Mouse (Mus musculus) myocyte (in vitro differentiated cells): ENCODE measurements around the gene Bloc1s2. TPM values are rescaled to one million over a fixed set of nuclear protein-coding genes. Genes with fewer than 3 reads are reported as not detected.

Source experiments
- H3K27me3 ChIP-seq: one replicate; pipeline ENCODE4 v1.6.1; 2011; ENCODE audit not compliant: control insufficient read depth, insufficient read depth, insufficient read length
- H3K36me3 ChIP-seq: one replicate; pipeline ENCODE4 v1.6.1; 2011; ENCODE audit not compliant: control insufficient read depth, insufficient read depth
- H3K4me2 ChIP-seq: one replicate; pipeline ENCODE4 v1.6.1; 2011; ENCODE audit warnings: low read depth, control low read depth
- H3K4me3 ChIP-seq: one replicate; pipeline ENCODE4 v1.5.1; 2011; ENCODE audit warnings: mild to moderate bottlenecking, control low read depth, moderate library complexity
- H3K79me2 ChIP-seq: one replicate; pipeline ENCODE4 v1.6.1; 2011; ENCODE audit not compliant: control insufficient read depth, insufficient read depth
- H3ac ChIP-seq: one replicate; pipeline ENCODE4 v1.6.1; 2011; ENCODE audit not compliant: control insufficient read depth, insufficient read length
- CEBPB ChIP-seq: IDR thresholded peaks from 2 replicates; pipeline ENCODE4 v1.6.1; 2011; ENCODE audit warnings: mild to moderate bottlenecking, moderate library complexity; ENCODE audit not compliant: poor library complexity, insufficient read depth, severe bottlenecking
- E2F4 ChIP-seq: IDR thresholded peaks from one replicate; pipeline ENCODE4 v1.6.1; 2011; ENCODE audit warnings: mild to moderate bottlenecking, control low read depth, moderate library complexity; ENCODE audit not compliant: insufficient read depth
- MAX ChIP-seq: IDR thresholded peaks from one replicate; pipeline ENCODE4 v1.6.1; 2011; ENCODE audit warnings: low read depth, mild to moderate bottlenecking, control low read depth
- MYOD1 ChIP-seq, 3 experiments: IDR thresholded peaks; one replicate each; pipeline ENCODE4 v1.6.1; 2011; ENCODE audit warnings: control low read depth in 2 of 3, low read depth in 2 of 3, mild to moderate bottlenecking in 2 of 3, moderate library complexity in 1 of 3; ENCODE audit not compliant: insufficient read length in 2 of 3, control insufficient read depth in 1 of 3
- MYOG ChIP-seq, 3 experiments: IDR thresholded peaks; one replicate each; pipeline ENCODE4 v1.6.1; 2011; ENCODE audit warnings: control low read depth in 2 of 3, low read depth in 2 of 3, mild to moderate bottlenecking in 2 of 3; ENCODE audit not compliant: insufficient read length in 2 of 3, control insufficient read depth in 1 of 3, insufficient read depth in 1 of 3
- POLR2A ChIP-seq: IDR thresholded peaks from one replicate; pipeline ENCODE4 v1.6.1; 2011; ENCODE audit warnings: low read depth, mild to moderate bottlenecking, control low read depth, moderate library complexity; ENCODE audit not compliant: insufficient read length
- POLR2AphosphoS2 ChIP-seq: IDR thresholded peaks from one replicate; pipeline ENCODE4 v1.6.1; 2011; ENCODE audit warnings: low read depth, control low read depth; ENCODE audit not compliant: insufficient read length
- REST ChIP-seq: IDR thresholded peaks from one replicate; pipeline ENCODE4 v1.6.1; 2011; ENCODE audit warnings: mild to moderate bottlenecking, control low read depth, moderate library complexity; ENCODE audit not compliant: insufficient read depth, insufficient read length
- SRF ChIP-seq: IDR thresholded peaks from one replicate; pipeline ENCODE4 v1.6.1; 2011; ENCODE audit warnings: low read depth; ENCODE audit not compliant: control insufficient read depth, insufficient read length
- TCF12 ChIP-seq: IDR thresholded peaks from one replicate; pipeline ENCODE4 v1.6.1; 2011; ENCODE audit warnings: mild to moderate bottlenecking, control low read depth; ENCODE audit not compliant: poor library complexity, insufficient read depth, severe bottlenecking
- TCF3 ChIP-seq: IDR thresholded peaks from one replicate; pipeline ENCODE4 v1.6.1; 2011; ENCODE audit warnings: low read depth, control low read depth; ENCODE audit not compliant: insufficient read length
- USF1 ChIP-seq: IDR thresholded peaks from one replicate; pipeline ENCODE4 v1.6.1; 2011; ENCODE audit warnings: low read depth, mild to moderate bottlenecking, control low read depth, moderate library complexity
- polyA plus RNA-seq: library from polyadenylated mRNA; unstranded; fragments of >200 nt; fragmentation: generic; extraction: Trizol; gene quantifications from one replicate; pipeline ENCODE4 v1.2.1, GENCODE M21; 2012; ENCODE audit warnings: missing spikeins

The Bloc1s2 gene
- polyA plus RNA-seq, 1 experiment = 65.1 TPM

DNA sequence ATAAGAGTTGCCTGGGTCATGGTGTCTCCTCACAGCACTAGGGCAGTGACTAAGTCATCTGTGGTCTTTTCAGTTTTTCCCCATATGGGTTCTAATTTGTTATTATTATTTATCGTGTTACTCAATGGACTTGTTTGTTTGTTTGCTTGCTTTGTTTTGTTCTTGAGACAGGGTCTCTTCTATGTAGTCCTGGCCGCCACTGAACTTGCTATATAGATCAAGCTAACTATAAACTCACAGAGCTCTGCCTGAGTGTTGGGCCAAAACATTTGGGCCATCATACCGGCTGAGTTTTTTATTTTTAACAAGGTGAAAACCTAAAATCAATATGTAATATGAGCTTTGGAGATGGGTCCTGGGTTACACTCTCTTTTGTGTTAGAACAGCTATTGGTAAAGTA lies 13.1 kb upstream of the Bloc1s2 start:
- TF ChIP-seq SRF = no peak
- no peak for TF ChIP-seq TCF3
- no peak for TF ChIP-seq POLR2AphosphoS2
- no peak for TF ChIP-seq REST
- no peak overlapping the region for H3ac ChIP-seq
- H3K27me3 ChIP-seq = peaks cover 25% of the 10 kb centered on the region
- H3K4me2 ChIP-seq = no peak overlapping the region
- no peaks in the 10 kb centered on the region for H3K79me2 ChIP-seq
- no peak overlapping the region for H3K4me3 ChIP-seq
- H3K36me3 ChIP-seq = no peaks in the 10 kb centered on the region

DNA sequence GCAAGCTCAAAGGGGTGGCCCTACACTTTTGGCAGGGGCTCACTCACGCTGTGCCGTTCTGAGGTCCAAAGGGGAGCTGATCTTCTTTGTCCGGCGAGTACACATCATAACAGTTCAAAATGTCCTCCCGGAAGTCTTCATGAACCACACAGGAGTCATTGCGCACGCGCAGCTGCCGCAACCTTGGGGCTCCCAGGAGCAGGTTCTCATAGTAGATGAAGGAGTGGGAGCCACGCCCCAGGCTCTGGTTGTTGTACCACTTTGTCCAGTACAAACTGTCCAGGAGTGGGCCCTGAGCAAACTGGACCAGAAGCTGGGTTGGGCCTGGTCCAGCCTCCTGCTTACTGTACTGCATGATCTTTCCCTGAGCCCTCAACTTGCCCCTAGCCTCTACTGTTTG lies 10.8 kb upstream of the Bloc1s2 start:
- Histone ChIP-seq H3K36me3 (no peaks in the 10 kb centered on the region), H3ac (no peak overlapping the region), H3K79me2 (no peaks in the 10 kb centered on the region), H3K27me3 (peaks cover 28% of the 10 kb centered on the region), H3K4me2 (no peak overlapping the region), H3K4me3 (no peak overlapping the region)
- TF ChIP-seq CEBPB (no peak), USF1 (no peak), TCF3 (no peak), REST (no peak), MAX (no peak)

DNA sequence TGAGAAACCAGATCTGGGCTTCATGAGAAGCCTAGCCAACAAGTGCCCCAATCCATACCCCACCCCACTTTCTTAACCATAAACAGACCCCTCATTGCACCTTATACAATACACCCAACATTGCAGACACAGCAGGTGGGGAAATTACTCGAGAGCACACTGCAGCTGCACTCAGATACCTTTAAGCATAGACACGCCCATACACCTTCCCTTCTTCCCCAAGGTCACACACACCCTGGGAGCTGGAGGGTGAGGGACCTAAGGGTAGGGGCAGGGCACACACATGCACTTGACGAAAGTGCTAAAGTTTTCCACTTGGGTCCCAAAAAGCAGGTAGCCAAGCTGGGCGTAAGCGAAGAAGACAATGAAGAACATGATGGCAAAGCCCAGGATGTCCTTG lies 7.5 kb upstream of the Bloc1s2 start:
- H3K36me3 ChIP-seq = no peaks in the 10 kb centered on the region

DNA sequence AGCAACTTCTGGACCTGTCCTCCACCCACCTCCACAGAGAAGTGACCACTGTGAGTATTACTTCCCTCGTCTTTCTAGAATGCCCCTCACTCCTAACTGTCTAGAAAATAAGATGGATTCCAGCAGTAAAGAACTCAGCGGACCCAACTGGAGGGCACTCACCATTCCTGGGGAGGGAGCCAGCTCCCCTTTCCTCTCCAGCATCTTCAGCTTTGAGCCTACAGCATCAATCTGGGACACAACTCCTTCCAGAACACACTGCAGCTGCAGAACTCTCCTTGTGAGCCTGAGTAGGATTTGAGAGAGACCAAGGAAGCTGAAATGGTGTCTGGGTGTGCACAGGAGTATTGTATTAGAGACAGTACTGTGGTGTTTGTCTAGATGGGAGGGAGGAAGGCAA lies 2.7 kb upstream of the Bloc1s2 start:
- Histone ChIP-seq H3K79me2 (peaks cover 12% of the 10 kb centered on the region), H3K4me2 (no peak overlapping the region), H3K36me3 (no peaks in the 10 kb centered on the region), H3ac (no peak overlapping the region), H3K4me3 (no peak overlapping the region), H3K27me3 (peaks cover 5% of the 10 kb centered on the region)
- no peak for TF ChIP-seq POLR2A
- TF ChIP-seq CEBPB = no peak
- no peak for TF ChIP-seq MYOD1 (IDR thresholded peaks at IDR 0.05; ENCODE audit: control insufficient read depth in 1 of 3, insufficient read length in 2 of 3, low read depth in 2 of 3)
- no peak for TF ChIP-seq REST
- no peak for TF ChIP-seq POLR2AphosphoS2
- no peak for TF ChIP-seq USF1
- TF ChIP-seq E2F4 = no peak
- no peak for TF ChIP-seq TCF12
- no peak for TF ChIP-seq SRF
- TF ChIP-seq TCF3 = no peak
- TF ChIP-seq MYOG (IDR thresholded peaks at IDR 0.05; ENCODE audit: control insufficient read depth in 1 of 3, insufficient read depth in 1 of 3, insufficient read length in 2 of 3, low read depth in 2 of 3) = no peak
- TF ChIP-seq MAX = no peak

More for the DNA sequence above, 7.5 kb upstream of the Bloc1s2 start:
- H3K4me2 ChIP-seq = no peak overlapping the region
- TF ChIP-seq E2F4 (no peak), POLR2AphosphoS2 (no peak)
- no peaks in the 10 kb centered on the region for H3K79me2 ChIP-seq
- peaks cover 24% of the 10 kb centered on the region for H3K27me3 ChIP-seq
- no peak overlapping the region for H3K4me3 ChIP-seq
- no peak overlapping the region for H3ac ChIP-seq

DNA sequence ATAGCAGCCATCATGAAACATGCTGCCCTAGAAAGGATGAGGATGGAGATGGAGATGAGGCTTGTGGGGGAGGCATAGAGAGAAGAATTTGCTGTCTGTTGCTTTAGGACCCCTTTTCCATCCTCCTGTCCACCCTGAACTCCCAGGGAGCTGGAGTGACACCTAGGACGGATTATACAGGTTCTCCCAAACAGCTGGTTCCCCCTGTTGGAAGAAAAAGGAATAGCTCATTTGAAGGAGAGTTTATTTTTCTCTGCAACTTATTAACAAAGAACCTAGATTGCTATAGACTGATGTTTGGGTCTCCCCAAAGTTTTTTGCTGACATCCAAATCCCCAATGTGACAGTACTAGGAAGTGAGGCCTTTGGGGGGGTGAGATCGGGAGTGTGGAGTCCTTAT lies 2.1 kb upstream of the Bloc1s2 start:
- Histone ChIP-seq H3K79me2 (peaks cover 12% of the 10 kb centered on the region), H3K36me3 (no peaks in the 10 kb centered on the region), H3K4me2 (no peak overlapping the region), H3K4me3 (no peak overlapping the region), H3K27me3 (peaks cover 5% of the 10 kb centered on the region), H3ac (no peak overlapping the region)
- no peak for TF ChIP-seq MYOG (IDR thresholded peaks at IDR 0.05; ENCODE audit: control insufficient read depth in 1 of 3, insufficient read depth in 1 of 3, insufficient read length in 2 of 3, low read depth in 2 of 3)
- no peak for TF ChIP-seq MAX
- no peak for TF ChIP-seq SRF
- TF ChIP-seq CEBPB = no peak
- no peak for TF ChIP-seq TCF3
- TF ChIP-seq POLR2AphosphoS2 = no peak
- TF ChIP-seq REST = no peak
- TF ChIP-seq POLR2A = no peak
- TF ChIP-seq MYOD1 (IDR thresholded peaks at IDR 0.05; ENCODE audit: control insufficient read depth in 1 of 3, insufficient read length in 2 of 3, low read depth in 2 of 3) = no peak
- no peak for TF ChIP-seq USF1
- TF ChIP-seq E2F4 = no peak
- TF ChIP-seq TCF12 = no peak

DNA sequence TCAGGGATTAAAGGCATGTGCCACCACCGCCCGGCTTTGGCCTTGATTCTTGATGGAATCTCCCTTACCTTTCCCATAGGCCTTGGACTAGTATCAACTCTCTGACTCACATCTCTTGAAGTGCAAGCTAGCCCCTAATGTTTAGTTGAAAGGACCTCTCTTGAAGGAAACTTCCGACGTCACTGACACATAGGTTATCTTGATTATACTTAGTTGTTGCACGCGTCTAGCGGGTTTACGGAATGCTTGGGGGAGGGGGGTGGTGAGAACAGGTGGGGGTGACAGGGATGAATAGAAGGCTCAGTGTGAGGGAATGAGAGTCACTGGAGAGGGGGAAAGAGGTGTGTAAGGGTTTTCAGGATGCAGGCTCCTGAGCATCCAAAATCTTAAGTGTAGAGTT lies 705 bp upstream of the Bloc1s2 start:
- peaks cover 12% of the 10 kb centered on the region for H3K79me2 ChIP-seq
- H3K4me3 ChIP-seq = peak overlapping the region; percentile 81
- H3K27me3 ChIP-seq = peaks cover 2% of the 10 kb centered on the region
- no peak overlapping the region for H3ac ChIP-seq
- no peak overlapping the region for H3K4me2 ChIP-seq
- TF ChIP-seq TCF3 (no peak), MYOG (IDR thresholded peaks at IDR 0.05; ENCODE audit: control insufficient read depth in 1 of 3, insufficient read depth in 1 of 3, insufficient read length in 2 of 3, low read depth in 2 of 3) (no peak), REST (no peak), USF1 (no peak), E2F4 (no peak), TCF12 (no peak), MAX (no peak), MYOD1 (IDR thresholded peaks at IDR 0.05; ENCODE audit: control insufficient read depth in 1 of 3, insufficient read length in 2 of 3, low read depth in 2 of 3) (no peak)
- peaks cover 13% of the 10 kb centered on the region for H3K36me3 ChIP-seq
